Mouse (Mus musculus) olfactory bulb, adult 2 months (tissue): ENCODE data around the gene Vps8.

Source experiments
- CTCF ChIP-seq: fragments of 200-500 bp; IDR thresholded peaks from 2 replicates; pipeline ENCODE4 v1.5.1; 2012; ENCODE audit warnings: low read depth, mild to moderate bottlenecking, low read length, moderate library complexity; ENCODE audit not compliant: insufficient read depth
- POLR2A ChIP-seq: fragments of 200-500 bp; IDR thresholded peaks from 2 replicates; pipeline ENCODE4 v1.6.1; 2012; ENCODE audit warnings: mild to moderate bottlenecking, low read depth, low read length, moderate library complexity; ENCODE audit not compliant: insufficient read depth

DNA sequence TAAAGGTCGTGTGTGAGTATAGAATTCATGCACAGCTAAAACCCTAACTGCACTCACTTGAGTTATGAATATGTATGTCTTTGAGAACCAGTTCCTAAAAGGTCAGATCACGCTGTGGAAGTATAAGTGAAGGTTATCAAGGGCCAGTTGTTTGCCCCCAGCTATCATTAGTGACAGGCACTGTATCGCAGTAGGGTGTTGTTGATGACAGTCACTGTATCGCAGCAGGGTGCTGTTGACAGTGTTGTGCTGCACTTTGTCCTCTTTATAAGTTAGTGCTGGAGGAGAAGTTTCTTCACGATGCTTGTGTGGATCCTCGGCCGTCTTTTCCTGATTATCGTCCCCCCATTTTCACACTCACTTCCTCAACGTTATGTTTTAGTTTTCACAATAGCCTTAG lies 73.9 kb downstream of the Vps8 start:
- TF ChIP-seq CTCF (no peak), POLR2A (no peak)
